Mouse (Mus musculus) embryo, embryonic 9.5 days (tissue): ENCODE results near the gene Pex11b.
"Not testable (repeated sequence)": the region's sequence is repeated elsewhere in the genome, so short reads cannot be mapped to it uniquely, and the experiment has no call there.

ENCODE experiments used
- DNase-seq: peaks from one replicate; pipeline ENCODE4 v3.0.0-alpha.2; 2017; ENCODE audit errors: extremely low spot score

The Pex11b gene

GRCm38 (mm10) chr3:96634928-96635879 lies at the start of gene Pex11b, which contains the start of gene Gm42957:
Pex11b (plus strand) TSS chr3:96635376.
Gm42957 (plus strand) TSS chr3:96635474.
- DNase-seq: peak; percentile 84

- no peak for DNase-seq
Measured at GRCm38 (mm10) chr3:96590657-96591056, 44.5 kb upstream of the Pex11b start.

GRCm38 (mm10) chr3:96593374-96593773 lies 41.8 kb upstream of the Pex11b start:
- DNase-seq: no peak

GRCm38 (mm10) chr3:96593790-96594560 lies 41.2 kb upstream of the Pex11b start, which contains the start of gene Polr3gl:
Polr3gl (minus strand) TSS chr3:96594181.
- peak; percentile 95 for DNase-seq

- no peak for DNase-seq
Measured at GRCm38 (mm10) chr3:96594851-96595250, 40.3 kb upstream of the Pex11b start.

- no peak for DNase-seq
Measured at GRCm38 (mm10) chr3:96595661-96596060, 39.5 kb upstream of the Pex11b start.

GRCm38 (mm10) chr3:96596228-96596707 lies 38.9 kb upstream of the Pex11b start, which contains the start of gene Ankrd34a:
Ankrd34a (plus strand) TSS chr3:96596636.
- DNase-seq: no peak

- no peak for DNase-seq
Measured at GRCm38 (mm10) chr3:96596855-96597254, 38.3 kb upstream of the Pex11b start.

- DNase-seq: peak; percentile 64
Measured at GRCm38 (mm10) chr3:96597435-96597891, 37.7 kb upstream of the Pex11b start.

GRCm38 (mm10) chr3:96598156-96599068 lies 36.8 kb upstream of the Pex11b start:
- peak; percentile 81 for DNase-seq

GRCm38 (mm10) chr3:96599069-96599393 lies 36.1 kb upstream of the Pex11b start:
- DNase-seq: no peak

GRCm38 (mm10) chr3:96599411-96599810 lies 35.8 kb upstream of the Pex11b start:
- DNase-seq: no peak

GRCm38 (mm10) chr3:96600639-96601250 lies 34.4 kb upstream of the Pex11b start, which contains the start of gene Lix1l:
Lix1l (plus strand) TSS chr3:96601149.
- DNase-seq: peak; percentile 92

- DNase-seq: peak; percentile 75
Measured at GRCm38 (mm10) chr3:96601251-96601787, 33.9 kb upstream of the Pex11b start.

- no peak for DNase-seq
Measured at GRCm38 (mm10) chr3:96601941-96602703, 33.1 kb upstream of the Pex11b start.

- no peak for DNase-seq
Measured at GRCm38 (mm10) chr3:96602704-96603084, 32.5 kb upstream of the Pex11b start.

- no peak for DNase-seq
Measured at GRCm38 (mm10) chr3:96603311-96603710, 31.9 kb upstream of the Pex11b start.

- DNase-seq: not testable (repeated sequence)
Measured at GRCm38 (mm10) chr3:96606007-96606406, 29.2 kb upstream of the Pex11b start.

GRCm38 (mm10) chr3:96606618-96607017 lies 28.6 kb upstream of the Pex11b start:
- DNase-seq: no peak

GRCm38 (mm10) chr3:96617941-96618340 lies 17.2 kb upstream of the Pex11b start:
- no peak for DNase-seq
